Mouse (Mus musculus): ENCODE data around the gene Macf1.
A peak's percentile ranks its signal among the peaks of the same experiment; 100 is the strongest.
"Not testable (repeated sequence)": the region's sequence is repeated elsewhere in the genome, so short reads cannot be mapped to it uniquely, and the experiment has no call there.

Gene Macf1

DNA sequence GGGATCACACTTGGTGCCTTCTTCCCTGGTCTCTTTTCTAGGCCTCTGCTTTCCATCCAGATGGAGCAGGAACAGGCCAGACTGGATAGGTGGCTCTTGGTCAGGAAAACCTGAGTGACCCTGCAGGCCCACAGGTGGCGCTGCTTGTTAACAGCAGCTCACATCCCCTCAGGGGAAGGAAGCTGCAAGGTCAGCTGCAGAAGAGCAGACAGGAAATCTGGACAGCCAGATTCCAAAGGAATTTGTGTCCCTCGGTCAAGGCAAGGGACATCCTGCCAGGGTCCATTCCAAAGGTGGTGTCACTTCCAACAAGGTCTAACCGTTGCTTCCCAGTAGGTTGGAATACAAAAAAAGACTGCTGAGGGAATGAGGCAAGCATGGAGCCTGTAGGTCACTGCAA, 50.8 kb downstream of the Macf1 start:
- DNase-seq: peak; percentile 91

DNA sequence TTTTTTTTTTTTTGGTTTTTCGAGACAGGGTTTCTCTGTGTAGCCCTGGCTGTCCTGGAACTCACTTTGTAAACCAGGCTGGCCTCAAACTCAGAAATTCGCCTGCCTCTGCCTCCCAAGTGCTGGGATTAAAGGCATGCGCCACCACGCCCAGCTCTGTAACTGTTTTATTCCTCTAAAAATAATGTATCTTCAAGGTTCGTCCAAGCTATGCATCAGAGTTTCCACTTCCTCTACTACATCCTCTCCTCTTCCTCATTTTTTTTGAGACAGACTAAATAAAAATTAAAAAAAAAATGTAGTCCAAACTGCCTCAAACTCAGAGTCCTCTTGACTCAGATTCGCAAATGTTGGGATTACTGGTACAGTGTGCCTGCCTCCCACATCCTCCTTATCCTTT, 52.0 kb downstream of the Macf1 start:
- DNase-seq: not testable (repeated sequence)

DNA sequence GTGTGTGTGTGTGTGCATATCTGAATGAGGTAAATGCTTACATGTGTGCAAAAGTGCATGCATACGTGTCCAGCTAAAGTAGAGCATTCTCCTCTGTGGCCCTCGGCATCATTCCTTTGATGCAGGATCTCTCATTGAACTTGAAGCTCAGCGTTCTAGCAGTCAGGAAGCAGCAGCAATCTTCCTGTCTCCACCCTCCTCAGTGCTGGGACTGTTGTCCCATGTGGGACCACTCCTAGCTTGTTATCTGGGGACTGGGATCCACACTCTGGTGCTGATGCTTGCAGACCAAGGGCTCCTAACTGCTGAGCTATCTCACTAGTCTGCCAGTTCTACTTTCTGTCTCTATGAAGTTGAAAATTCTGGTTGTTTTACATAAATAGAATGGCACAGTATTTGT, 52.5 kb downstream of the Macf1 start:
- no peak for DNase-seq

DNA sequence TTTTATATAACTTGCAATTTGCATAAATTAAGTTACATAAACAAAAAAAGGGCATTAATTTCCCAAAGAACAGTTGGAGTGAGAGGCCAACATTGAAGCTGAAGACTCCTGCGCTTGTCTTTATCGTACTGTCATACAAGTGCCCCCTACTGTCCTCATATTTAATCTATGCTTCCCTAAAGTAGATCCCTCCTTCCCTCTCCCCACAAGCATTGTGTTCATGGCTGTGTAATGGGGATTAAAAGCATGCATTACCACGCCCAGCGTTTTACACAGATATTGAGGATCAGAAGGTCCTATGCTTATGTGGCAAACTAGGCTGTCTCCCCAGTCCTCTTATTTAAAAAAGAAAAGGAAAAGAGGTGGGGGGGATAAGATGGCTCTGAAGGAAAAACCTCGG, 56.5 kb downstream of the Macf1 start:
- DNase-seq: no peak

DNA sequence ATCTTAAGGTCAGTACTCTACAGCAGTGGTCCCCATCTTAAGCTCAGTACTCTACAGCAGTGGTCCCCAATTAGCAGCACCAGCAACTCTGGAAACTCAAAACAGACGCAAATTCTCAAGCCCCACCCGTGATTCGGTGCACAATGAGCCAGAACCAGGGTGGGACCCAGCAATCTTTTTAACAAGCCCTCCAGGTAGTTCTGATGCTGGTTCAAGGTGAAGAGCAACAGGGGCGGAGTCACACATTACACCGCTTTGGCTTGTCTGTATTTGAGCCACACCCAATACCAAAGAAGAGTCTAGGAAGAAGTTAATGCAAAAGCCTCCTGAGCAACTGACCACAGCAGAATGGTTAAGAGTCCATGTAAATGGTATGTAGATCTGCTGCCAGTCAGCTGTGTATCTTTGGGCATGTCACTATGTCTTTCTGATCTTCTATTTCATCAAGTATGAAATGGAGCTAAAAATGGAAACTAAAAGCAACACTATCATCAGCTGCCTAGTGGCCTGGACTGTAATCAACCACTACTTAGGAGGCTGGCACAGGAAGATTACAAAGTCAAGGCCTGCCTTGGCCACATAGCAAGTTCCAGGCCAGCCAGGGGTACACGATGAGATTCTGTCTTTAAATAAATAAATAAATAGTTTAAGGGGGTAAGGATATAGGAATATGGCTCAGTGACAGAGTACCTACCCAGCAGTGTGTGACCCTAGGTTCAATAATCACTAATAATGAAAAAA, 58.7 kb downstream of the Macf1 start:
- DNase-seq: no peak

DNA sequence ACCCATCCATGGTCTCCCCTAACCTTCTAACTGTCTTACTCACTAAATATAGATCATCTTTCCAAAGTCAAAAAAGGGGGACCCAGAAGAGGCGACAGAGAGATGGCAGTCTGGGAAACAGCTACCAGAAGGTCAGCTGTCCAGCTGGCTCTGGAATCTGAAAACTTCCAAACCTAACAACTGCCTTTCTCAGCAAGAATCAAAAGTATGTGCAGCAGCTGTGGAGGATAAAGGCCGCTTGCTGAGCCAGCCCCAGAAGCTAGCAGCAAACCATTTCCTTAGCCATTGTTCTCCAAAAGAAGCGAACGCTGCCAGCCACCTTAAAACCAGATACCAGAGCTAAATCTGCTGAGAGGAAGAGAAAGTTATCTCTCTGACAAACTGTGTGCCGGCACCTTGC, 59.7 kb downstream of the Macf1 start:
- DNase-seq: peak; percentile 64

DNA sequence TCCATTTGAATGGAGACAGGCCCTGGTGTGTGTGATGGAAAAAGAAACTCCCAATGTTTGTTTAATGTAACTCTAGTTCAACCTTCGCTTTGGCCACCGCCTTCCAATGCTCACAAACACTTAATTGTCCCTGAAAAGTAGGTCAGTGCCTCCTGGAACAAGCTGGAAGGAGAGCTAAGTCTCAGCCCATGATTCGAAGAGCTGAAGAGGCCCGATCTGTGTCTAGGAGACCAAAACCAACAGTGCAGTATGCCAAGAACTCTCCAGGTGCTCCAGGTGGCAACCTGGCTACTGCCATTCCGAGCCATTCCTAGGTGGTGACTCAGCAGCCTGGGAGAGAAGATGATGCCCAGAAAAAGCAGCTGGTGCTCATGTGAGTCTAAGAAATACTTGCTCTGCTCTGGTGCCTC, 60.4 kb downstream of the Macf1 start:
- DNase-seq: peak; percentile 85

DNA sequence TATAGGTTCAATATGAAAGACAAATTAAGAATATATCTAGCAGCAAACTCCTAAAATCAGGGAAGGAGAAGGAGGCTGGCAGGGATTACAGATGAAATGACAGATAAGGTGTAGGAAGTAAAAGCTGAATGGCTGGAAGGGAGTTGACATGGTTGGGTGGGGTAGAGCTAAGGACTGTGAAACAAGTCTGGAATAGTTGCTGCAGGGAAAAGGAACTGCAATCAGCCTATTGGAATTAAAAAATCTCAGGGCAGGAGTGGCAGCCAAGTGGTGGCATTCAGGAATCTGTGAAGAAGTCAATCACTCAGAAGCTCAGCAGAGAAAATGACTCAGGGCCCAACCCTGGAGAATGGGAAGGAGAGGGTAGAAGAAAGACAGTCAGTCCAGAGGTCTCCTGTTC, 62.4 kb downstream of the Macf1 start:
- no peak for DNase-seq

DNA sequence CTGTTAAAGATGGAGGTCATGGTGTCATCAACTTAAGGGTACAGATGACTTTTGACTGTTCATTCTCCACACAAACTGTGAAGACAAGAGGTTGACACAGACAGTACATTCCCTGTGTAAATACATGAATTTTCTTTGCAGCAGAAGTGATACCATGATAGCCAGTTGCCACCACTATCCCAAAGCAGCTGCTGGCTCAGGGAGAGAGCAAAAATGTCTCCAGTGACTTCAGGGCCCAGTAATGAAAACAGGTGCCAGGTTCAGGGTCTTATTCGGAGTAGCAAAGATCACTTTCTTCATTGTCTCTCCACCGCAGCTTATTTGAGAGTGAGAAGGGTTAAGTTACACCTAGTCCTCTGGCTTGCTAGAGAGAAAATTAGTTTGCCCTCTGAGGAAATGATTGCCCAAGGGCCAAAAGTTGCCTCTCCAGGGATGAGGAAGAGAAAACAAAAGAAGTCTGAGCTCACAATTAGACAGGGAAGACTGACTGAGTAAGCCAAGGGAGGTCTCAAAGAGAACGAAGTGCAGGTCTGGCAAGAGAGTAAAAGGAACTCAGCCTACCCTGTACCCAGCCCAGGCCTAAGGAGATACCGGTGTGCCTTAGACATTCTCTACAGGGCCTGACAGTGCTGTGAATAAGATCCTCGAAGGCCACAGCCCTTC, 66.3 kb downstream of the Macf1 start:
- no peak for DNase-seq

DNA sequence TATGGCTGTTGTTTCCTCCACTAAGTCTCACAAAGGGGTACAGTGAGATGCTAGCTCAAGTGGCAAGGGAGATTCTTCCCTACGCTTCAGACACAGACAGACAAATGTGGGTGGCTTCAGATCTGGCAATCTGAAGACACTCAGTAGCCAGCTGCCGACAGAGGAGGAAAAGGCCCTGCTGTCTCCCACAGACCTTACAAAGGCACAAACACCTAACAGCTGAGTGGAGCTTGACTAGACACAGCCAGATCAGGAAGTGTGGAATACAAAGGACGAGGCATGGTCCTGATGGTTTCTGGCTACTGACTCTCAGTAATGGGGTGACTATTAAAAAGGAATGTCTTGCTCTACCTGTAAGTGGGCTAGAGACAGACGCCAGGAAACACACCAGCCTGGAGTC, 67.2 kb downstream of the Macf1 start:
- peak; percentile 68 for DNase-seq

DNA sequence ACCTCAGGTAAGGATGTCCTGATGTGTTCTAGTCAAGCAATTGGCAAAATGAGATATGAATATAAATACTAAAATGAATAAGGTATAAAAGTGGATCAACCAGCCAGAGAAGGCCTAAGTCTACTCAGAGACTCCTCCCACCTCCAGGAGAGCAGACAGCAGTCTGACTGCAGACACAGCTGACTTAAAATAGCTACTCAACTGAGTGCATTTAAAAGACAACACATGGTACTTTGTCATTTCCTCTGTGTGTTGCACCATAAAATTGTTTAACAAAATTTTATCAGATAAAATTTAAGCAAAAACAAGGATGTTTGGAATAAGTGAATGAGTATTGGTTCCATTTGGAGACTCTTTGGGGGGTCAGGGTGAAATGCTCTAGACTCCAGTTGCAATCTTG, 67.7 kb downstream of the Macf1 start:
- peak; percentile 62 for DNase-seq

DNA sequence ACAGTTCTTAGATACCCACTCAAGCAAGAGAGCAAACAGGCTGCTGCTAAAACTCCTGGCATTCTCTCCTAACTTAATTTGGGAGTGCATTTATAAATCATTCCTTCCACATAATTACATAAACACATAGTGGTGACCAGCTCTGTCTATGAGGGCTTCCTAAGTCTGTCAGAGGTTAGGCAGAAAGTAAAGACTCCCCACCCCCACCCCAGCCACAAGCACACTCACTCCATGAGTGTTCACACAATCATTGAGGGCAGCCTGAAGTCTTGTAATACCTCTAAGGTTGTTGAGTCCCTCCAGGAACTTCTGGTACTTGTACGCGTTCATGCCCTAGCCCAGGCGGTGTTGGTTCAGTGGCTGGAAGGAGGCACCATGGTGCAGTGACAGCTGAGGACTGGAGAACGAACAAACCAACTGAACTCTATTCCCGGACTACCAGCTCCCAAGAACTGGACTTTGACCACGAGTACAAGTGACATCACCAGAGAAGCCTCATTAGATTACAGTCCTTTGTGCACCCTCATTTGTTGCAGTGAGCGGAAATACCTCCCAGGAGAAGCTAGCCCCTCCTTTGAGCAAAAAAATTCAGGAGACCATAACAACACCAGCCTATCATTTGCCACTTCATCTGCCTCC, 70.7 kb downstream of the Macf1 start:
- DNase-seq: peak; percentile 64

DNA sequence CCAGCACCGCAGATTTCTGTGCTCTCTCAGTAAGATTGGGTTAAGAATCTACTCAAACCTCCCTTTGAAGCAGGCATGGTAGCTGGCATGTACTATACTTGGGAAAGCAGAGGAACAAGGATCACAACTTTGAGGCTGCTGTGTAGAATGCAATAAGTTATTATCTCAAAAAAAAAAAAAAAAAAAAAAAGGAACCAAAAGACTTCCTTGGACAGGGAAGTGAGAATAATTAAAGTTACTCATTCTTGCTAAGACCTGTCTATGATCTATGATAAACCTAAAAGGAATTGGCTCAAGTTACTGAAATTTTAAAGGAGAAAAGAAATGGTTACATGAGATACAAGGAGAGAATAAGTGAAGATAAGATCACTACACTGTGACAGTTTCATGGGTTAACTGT, 72.2 kb downstream of the Macf1 start:
- no peak for DNase-seq

DNA sequence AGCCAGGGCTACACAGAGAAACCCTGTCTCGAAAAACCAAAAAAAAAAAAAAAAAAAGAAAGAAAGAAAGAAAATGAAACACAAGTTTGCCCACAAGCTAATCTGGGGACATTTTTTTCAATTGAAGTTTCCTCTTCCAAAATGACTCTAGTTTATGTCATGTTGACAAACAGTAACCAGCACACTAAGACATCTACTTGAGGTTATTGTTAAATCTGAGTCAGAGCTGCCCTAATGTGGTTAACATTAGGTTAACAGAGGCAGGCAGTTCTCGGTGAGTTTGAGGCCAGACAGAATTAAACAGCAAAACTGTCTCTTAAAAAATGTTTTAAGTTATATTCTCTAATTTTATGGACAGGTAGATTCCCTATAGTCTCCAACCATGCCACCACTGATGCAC, 72.9 kb downstream of the Macf1 start:
- DNase-seq: no peak

DNA sequence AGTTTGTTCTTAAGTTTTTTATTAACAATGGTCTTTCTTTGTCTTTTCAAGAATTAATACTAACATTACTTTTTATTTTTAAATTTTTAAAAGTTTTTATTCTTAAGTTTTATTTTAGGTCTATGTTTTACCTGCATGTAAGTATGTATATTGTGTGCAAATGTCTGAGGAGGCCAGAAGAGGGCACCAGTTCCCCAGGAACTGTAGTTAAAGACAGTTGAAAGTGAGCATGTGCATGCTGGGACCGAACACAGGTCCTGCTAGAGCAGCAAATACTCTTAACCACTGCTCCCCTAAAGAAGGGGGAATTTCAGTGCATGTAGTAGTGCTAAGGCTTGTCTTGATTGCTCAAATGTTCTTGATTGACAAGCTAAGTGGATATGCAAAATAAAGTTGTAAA, 77.0 kb downstream of the Macf1 start:
- no peak for DNase-seq

DNA sequence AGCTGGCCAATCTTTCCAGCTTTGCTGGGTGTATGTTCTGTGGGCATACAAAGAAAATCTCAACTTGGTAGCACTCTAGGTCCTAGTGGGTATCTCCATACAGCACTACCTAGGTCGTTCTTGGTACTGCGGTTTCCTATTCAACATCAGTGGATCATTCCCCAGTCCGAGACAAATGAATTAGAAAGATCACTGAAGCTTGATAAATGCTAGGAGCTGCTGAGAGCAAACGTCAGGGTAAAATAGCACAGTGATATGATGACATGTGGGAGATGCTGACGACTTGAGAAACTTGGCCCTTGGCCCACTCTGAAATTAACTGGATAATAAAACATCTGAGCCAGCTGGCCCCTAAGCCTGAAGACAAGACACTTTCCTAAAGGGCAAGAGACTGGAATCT, 78.2 kb downstream of the Macf1 start:
- DNase-seq: peak; percentile 48

DNA sequence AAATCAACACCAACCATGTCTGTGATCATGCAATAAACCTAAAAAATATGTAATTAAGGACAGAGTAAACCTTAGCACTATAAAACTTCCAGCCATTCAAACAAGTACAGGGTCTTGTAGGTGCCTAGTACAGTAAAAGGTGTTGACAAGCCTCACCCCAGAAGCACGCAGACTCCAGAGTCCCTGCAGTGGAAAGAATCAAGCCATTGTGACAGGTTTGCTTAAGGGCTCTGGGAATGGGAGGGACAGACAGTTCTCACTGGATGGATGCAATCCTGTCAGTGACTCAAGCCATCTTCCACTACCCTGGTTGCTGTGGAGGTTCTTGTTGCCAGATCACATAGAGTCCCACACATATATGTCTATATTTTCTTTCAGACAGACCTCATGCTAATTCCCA, 78.9 kb downstream of the Macf1 start:
- DNase-seq: no peak

DNA sequence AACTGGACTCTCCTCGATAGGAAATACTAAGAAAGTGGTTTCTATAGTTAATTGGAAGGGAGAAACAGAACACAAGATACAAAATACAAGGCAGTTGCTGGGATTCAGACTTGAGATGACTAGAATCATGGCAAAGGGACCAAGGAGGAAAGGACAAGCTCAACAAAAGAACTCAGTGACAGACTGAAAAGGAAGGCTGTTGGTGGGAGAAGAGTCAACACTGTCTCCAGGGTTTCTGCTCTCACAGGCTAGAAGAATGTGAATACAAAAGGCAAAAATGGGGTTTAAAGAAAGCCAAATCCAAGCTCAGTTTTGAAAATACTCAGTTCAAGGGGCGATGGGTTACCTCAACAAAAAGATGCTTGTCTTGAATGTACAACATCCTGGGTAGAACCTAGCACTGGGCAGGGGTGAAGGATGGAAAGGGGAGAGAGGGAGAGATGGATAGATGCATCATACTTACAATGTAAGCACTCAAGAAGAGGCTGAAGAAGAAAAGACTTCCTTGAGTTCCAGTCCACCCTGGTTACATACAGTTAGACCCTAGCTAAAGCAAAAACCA, 81.4 kb downstream of the Macf1 start:
- no peak for DNase-seq

DNA sequence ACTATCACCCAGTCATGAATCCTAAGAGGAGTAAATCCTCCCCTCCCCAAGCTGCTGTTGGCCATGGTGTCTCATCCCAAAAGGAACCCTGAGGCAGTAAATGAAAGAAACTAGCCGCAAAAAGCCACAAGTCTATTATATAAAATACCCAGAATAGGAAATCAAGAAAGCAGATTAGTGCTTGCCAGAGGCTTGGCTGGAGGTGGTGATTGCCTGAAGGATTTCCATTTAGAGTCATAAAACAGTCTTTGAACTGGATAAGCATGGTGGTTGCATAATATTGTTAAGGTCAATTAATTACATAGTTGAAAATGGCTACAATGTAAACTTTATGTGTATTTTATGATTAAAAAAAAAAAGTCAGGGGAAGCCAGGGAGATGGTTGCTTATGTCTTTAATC, 83.1 kb downstream of the Macf1 start:
- no peak for DNase-seq

DNA sequence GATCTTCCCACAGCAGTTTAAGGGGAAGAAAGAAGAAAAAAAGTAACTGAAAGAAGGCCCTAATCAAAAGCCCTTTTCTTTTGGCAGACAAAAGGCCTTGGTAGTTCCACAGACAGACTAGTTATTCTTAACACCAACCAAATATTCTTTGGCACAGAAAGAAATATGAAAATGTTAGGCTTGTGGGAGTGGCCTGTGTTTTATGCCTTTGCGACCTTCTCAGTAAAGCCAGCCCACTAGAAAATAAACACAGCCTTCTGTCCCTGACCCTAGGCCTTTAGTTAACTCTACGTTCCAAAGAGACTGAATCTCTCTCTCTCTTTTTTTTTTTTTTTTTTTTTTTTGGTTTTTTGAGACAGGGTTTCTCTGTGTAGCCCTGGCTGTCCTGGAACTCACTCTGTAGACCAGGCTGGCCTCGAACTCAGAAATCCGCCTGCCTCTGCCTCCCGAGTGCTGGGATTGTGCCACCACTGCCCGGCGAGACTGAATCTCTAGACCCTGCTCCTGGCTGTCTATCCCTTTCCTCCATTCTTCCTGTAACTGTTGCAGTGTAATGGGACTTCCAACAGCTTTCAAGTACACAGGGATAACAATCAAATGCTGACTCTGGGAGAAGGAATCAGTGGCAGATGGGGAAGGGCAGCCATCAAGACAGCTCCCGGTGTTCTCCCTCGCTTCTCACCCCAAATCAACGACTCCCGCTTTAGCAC, 85.5 kb downstream of the Macf1 start:
- no peak for DNase-seq

DNA sequence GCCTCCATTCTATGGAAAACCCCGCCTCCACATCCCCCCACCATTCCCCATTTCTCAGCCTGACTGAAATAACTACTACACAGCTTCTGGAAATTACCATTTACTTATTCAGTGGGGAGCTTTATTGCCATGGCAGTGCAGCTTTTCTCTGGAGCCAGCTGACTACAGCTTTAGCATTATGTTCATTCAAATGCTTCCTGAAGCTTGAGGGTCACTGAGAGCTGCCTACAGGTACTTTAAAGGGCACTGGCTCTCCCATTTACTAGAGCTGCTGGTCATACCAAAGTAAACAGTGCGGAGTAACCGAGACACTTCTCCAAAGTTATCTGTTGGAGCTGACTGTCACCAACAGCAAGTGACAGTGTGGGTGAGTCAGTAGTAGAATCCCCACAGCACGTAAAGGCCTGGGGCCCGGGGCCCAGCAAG, 89.8 kb downstream of the Macf1 start:
- no peak for DNase-seq

DNA sequence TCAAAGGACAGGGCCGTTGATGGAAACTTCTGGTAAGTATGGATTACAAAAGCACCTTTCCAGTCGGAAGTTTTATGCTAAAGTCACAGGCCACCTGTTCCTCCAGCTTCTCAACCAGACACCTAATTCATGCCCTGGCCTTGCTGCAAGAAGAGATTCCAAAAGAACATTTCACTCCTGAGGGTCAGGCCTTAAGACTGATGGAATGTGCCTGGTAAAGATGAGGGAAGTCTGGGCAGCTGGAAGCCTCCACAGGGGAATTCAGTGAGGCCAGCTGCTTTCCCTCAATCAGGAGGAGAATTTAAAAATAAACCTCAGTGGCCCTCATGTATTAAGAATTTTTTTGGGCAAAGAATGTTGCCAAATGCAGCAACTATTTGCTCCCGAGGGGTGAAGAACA, 90.5 kb downstream of the Macf1 start:
- peak; percentile 71 for DNase-seq

DNA sequence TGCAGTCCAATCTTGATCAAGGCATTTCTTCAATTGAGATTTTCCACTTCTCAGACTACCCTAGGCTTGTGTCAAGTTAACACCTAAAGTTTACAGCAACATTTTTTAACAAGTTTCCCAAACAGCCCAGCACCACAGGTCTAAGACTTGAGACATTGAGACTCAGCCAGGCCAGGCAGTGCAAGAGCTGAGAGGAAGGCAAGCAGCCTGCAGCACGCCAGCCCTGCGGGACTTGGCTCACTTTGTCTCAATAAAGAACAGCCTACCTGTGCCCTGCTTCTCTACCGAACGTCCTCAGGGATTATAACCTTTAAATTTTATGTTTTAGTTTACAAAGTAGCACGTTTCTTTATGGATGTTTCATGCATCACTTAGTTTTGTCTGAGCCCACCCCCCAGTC, 92.1 kb downstream of the Macf1 start:
- DNase-seq: no peak
